Mouse (Mus musculus): Measurements from ENCODE around the gene Pacsin2. TPM values are rescaled to one million over a fixed set of nuclear protein-coding genes. Genes with fewer than 3 reads are reported as not detected.
"Not testable (repeated sequence)": the region's sequence is repeated elsewhere in the genome, so short reads cannot be mapped to it uniquely, and the experiment has no call there.

The Pacsin2 gene
- polyA plus RNA-seq, 1 experiment from 2014 or later, result 53.5 TPM

GRCm38 (mm10) chr15:83362813-83363212, 101.6 kb downstream of the Pacsin2 start:
- 70% methylated on average over 1 of the region's 1 CpGs for WGBS
- H3K36me3 ChIP-seq (ENCODE audit: control insufficient read depth, insufficient read depth, low read length); H3K4me1 ChIP-seq (ENCODE audit: control insufficient read depth, insufficient read depth, low read length); H3K9me3 ChIP-seq (ENCODE audit: control insufficient read depth, low read depth, low read length); ATAC-seq (ENCODE audit: insufficient number of reproducible peaks, insufficient read depth, low FRiP score, low read depth); H3K27me3 ChIP-seq (ENCODE audit: control insufficient read depth, insufficient read depth, low read length); H3K9ac ChIP-seq (replicated peaks; ENCODE audit: low read depth, low read length); H3K27ac ChIP-seq (ENCODE audit: low read length); H3K4me3 ChIP-seq (ENCODE audit: low read depth, low read length); H3K4me2 ChIP-seq (replicated peaks; ENCODE audit: low read depth, low read length): not testable (repeated sequence)

DNA sequence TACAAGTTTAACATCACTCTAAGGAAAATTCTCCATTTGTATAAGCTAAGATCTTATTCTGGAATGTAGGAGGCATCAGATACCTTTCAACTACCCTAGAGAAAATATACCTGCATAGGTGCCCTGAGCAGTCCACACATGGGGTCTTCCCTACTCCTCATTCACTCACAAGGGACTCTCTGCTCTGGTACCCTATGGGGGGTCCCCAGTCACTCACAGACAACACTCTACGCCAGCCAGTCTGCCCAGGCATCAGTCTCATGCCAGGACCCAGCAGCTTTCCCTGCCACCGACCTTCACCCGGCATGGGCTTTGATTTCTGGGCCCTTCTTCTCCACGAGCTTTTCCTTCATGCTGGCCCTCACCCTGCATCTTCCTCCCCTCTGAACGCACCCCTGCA, 103.5 kb downstream of the Pacsin2 start:
- not testable (repeated sequence) for H3K36me3 ChIP-seq (ENCODE audit: control insufficient read depth, insufficient read depth, low read length); H3K9ac ChIP-seq (replicated peaks; ENCODE audit: low read depth, low read length); H3K9me3 ChIP-seq (ENCODE audit: control insufficient read depth, low read depth, low read length); H3K4me3 ChIP-seq (ENCODE audit: low read depth, low read length); H3K4me1 ChIP-seq (ENCODE audit: control insufficient read depth, insufficient read depth, low read length); H3K27me3 ChIP-seq (ENCODE audit: control insufficient read depth, insufficient read depth, low read length); H3K4me2 ChIP-seq (replicated peaks; ENCODE audit: low read depth, low read length); ATAC-seq (ENCODE audit: insufficient number of reproducible peaks, insufficient read depth, low FRiP score, low read depth); H3K27ac ChIP-seq (ENCODE audit: low read length)
- WGBS, result 67% methylated on average over 4 of the region's 5 CpGs

- no peaks in the 10 kb centered on the region for H3K36me3 ChIP-seq (ENCODE audit: control insufficient read depth, insufficient read depth, low read length)
- H3K27ac ChIP-seq (ENCODE audit: low read length), result no peak overlapping the region
- H3K4me1 ChIP-seq (ENCODE audit: control insufficient read depth, insufficient read depth, low read length), result no peaks in the 10 kb centered on the region
- no peaks in the 10 kb centered on the region for H3K27me3 ChIP-seq (ENCODE audit: control insufficient read depth, insufficient read depth, low read length)
- no peak for ATAC-seq (ENCODE audit: insufficient number of reproducible peaks, insufficient read depth, low FRiP score, low read depth)
- 67% methylated on average over 3 of the region's 3 CpGs for WGBS
- H3K4me2 ChIP-seq (replicated peaks; ENCODE audit: low read depth, low read length), result no peak overlapping the region
- no peak overlapping the region for H3K9ac ChIP-seq (replicated peaks; ENCODE audit: low read depth, low read length)
- no peaks in the 10 kb centered on the region for H3K9me3 ChIP-seq (ENCODE audit: control insufficient read depth, low read depth, low read length)
- no peak overlapping the region for H3K4me3 ChIP-seq (ENCODE audit: low read depth, low read length)
These were observed 104.3 kb downstream of the Pacsin2 start for GRCm38 (mm10) chr15:83360140-83360539.

DNA sequence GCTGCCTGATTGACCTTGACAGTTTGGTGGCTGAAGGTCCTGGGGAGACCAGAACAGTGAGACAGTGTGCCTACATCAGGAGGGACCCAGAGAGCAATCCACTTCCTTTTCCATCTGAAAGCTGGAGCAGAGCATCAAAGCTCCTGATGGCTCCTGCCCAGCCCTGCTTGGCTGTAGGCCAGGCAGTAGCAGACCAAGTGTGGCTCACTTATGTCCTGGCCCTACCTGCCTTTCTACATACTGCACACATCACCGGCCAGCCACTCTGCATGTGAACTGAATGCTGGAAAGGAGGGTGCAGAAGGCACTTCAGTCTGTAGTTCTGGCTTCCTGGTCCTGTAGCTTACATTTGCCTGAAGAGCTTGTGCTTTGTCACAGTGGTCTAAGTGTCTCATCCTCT, 105.9 kb downstream of the Pacsin2 start:
- H3K27me3 ChIP-seq (ENCODE audit: control insufficient read depth, insufficient read depth, low read length), result no peaks in the 10 kb centered on the region
- no peak for ATAC-seq (ENCODE audit: insufficient number of reproducible peaks, insufficient read depth, low FRiP score, low read depth)
- H3K27ac ChIP-seq (ENCODE audit: low read length), result no peak overlapping the region
- H3K4me3 ChIP-seq (ENCODE audit: low read depth, low read length), result no peak overlapping the region
- no peaks in the 10 kb centered on the region for H3K4me1 ChIP-seq (ENCODE audit: control insufficient read depth, insufficient read depth, low read length)
- H3K4me2 ChIP-seq (replicated peaks; ENCODE audit: low read depth, low read length), result no peak overlapping the region
- WGBS, result 92% methylated on average over 1 of the region's 1 CpGs
- no peaks in the 10 kb centered on the region for H3K9me3 ChIP-seq (ENCODE audit: control insufficient read depth, low read depth, low read length)
- no peak overlapping the region for H3K9ac ChIP-seq (replicated peaks; ENCODE audit: low read depth, low read length)
- no peaks in the 10 kb centered on the region for H3K36me3 ChIP-seq (ENCODE audit: control insufficient read depth, insufficient read depth, low read length)

DNA sequence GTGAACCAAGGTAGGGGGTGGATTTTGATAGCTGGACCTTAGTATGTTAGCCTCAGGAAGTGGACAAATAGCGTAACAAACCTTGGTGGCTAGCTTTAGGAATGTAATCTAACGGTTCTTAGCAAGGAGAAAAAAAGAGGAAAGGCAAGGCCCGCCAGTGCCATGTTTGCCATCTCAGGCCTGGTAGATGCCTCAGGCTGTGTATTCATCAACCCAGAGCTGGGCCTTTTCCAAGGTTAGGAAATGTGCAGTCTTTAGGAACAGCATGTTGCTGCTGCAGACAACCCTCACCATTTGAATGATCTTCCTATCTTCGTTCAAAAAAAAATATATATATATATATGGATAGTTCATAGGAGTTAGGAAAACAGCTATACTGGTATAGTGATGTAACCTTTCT, 112.9 kb downstream of the Pacsin2 start:
- Histone ChIP-seq H3K27me3 (ENCODE audit: control insufficient read depth, insufficient read depth, low read length) (no peaks in the 10 kb centered on the region), H3K4me2 (replicated peaks; ENCODE audit: low read depth, low read length) (no peak overlapping the region), H3K36me3 (ENCODE audit: control insufficient read depth, insufficient read depth, low read length) (no peaks in the 10 kb centered on the region; the same call in 1 of the 2 replicates), H3K27ac (ENCODE audit: low read length) (peak overlapping the region; percentile 95), H3K9ac (replicated peaks; ENCODE audit: low read depth, low read length) (no peak overlapping the region), H3K4me3 (ENCODE audit: low read depth, low read length) (no peak overlapping the region), H3K9me3 (ENCODE audit: control insufficient read depth, low read depth, low read length) (no peaks in the 10 kb centered on the region), H3K4me1 (ENCODE audit: control insufficient read depth, insufficient read depth, low read length) (peaks cover 10% of the 10 kb centered on the region)
- no peak for ATAC-seq (ENCODE audit: insufficient number of reproducible peaks, insufficient read depth, low FRiP score, low read depth)
- WGBS, result 75% methylated on average over 4 of the region's 4 CpGs

DNA sequence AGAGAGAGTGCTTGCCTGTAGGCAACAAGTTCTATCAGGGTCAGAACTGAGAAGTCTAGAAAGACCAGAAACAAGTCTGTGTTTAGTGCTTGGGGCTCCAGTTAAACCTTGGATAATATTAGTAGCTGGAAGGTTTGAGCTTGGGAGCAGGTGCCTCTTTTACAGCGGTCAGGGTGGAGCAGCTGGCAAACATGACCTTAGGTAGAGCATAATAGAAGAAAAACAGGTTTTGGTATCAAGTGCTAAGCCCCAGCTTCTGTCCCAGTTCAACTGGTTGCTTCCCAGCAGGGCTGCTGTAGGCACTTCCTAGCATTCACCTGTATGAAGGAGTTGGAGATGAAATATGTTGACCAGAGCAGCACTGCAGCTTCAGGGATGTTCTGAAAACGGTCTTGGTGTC, 113.5 kb downstream of the Pacsin2 start:
- 48% methylated on average over 2 of the region's 2 CpGs for WGBS
- peak overlapping the region; percentile 95 for H3K27ac ChIP-seq (ENCODE audit: low read length)
- H3K27me3 ChIP-seq (ENCODE audit: control insufficient read depth, insufficient read depth, low read length), result no peaks in the 10 kb centered on the region
- H3K9me3 ChIP-seq (ENCODE audit: control insufficient read depth, low read depth, low read length), result no peaks in the 10 kb centered on the region
- peak; percentile 70 for ATAC-seq (ENCODE audit: insufficient number of reproducible peaks, insufficient read depth, low FRiP score, low read depth)
- H3K4me3 ChIP-seq (ENCODE audit: low read depth, low read length), result peak overlapping the region; percentile 90
- H3K4me2 ChIP-seq (replicated peaks; ENCODE audit: low read depth, low read length), result peak overlapping the region; percentile 97
- peaks cover 3% of the 10 kb centered on the region for H3K36me3 ChIP-seq (ENCODE audit: control insufficient read depth, insufficient read depth, low read length)
- no peak overlapping the region for H3K9ac ChIP-seq (replicated peaks; ENCODE audit: low read depth, low read length)
- peaks cover 10% of the 10 kb centered on the region for H3K4me1 ChIP-seq (ENCODE audit: control insufficient read depth, insufficient read depth, low read length)

GRCm38 (mm10) chr15:83349954-83350711, 114.3 kb downstream of the Pacsin2 start, which contains the start of gene Arfgap3:
Gene Arfgap3 (minus strand): TSS chr15:83350247.
- WGBS, result under 1% methylated on average over 60 of the region's 60 CpGs

DNA sequence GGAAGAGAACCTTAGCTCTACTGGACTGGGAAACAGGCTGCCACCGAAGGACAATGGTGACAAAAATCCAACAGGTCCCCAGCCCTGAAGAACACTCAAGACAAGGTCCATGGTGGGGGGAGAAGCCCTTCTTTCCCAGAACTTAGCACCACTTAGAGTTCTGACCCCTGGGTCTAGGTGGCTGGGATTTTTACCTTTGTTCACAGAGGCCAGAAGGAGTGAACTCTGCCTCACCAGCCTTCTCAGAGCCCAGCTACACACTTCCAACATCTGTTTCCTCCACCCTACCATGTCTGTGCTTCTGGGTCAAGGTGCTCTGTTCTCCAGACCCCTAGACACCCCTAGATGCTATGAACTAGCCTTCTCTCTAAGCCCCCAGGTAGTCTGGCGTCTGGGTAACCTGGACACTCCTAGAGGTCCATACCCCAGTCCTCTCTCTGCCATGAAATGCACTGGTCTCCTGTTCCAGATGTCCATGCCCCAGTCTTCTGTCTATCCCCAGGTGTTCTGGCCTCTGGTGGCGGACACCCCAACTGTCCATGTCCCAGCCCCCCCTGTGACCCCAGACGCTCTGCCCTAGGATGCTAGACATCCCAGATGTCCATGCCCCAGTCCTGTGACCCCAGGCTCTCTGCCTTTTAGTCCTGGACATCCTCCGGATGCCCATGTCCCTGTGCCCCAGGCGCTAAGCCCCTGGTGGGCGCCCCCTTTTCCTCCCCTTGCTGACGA, 115.0 kb downstream of the Pacsin2 start:
- Histone ChIP-seq H3K4me2 (replicated peaks; ENCODE audit: low read depth, low read length) (peak overlapping the region; percentile 97), H3K9me3 (ENCODE audit: control insufficient read depth, low read depth, low read length) (no peaks in the 10 kb centered on the region), H3K27ac (ENCODE audit: low read length) (0 out of 2 replicates have a peak overlapping the region, but pooled peaks have one; percentile 27), H3K4me1 (ENCODE audit: control insufficient read depth, insufficient read depth, low read length) (peaks cover 10% of the 10 kb centered on the region), H3K36me3 (ENCODE audit: control insufficient read depth, insufficient read depth, low read length) (peaks cover 3% of the 10 kb centered on the region), H3K4me3 (ENCODE audit: low read depth, low read length) (peak overlapping the region; percentile 90), H3K27me3 (ENCODE audit: control insufficient read depth, insufficient read depth, low read length) (no peaks in the 10 kb centered on the region), H3K9ac (replicated peaks; ENCODE audit: low read depth, low read length) (peak overlapping the region; percentile 80)
- WGBS, result 13% methylated on average over 8 of the region's 8 CpGs
- peak; percentile 19; the same call in 1 of the 2 replicates for ATAC-seq (ENCODE audit: insufficient number of reproducible peaks, insufficient read depth, low FRiP score, low read depth)

More at GRCm38 (mm10) chr15:83349954-83350711, 114.3 kb downstream of the Pacsin2 start, which contains the start of gene Arfgap3:
- H3K4me3 ChIP-seq (ENCODE audit: low read depth, low read length), result peak within 1 kb of the TSS; percentile 90
- peak within 1 kb of the TSS; percentile 80 for H3K9ac ChIP-seq (replicated peaks; ENCODE audit: low read depth, low read length)
- H3K9me3 ChIP-seq (ENCODE audit: control insufficient read depth, low read depth, low read length), result no peaks in the 10 kb centered on the region
- H3K4me2 ChIP-seq (replicated peaks; ENCODE audit: low read depth, low read length), result peak within 1 kb of the TSS; percentile 97
- H3K4me1 ChIP-seq (ENCODE audit: control insufficient read depth, insufficient read depth, low read length), result peaks cover 10% of the 10 kb centered on the region
- peaks cover 3% of the 10 kb centered on the region for H3K36me3 ChIP-seq (ENCODE audit: control insufficient read depth, insufficient read depth, low read length)
- H3K27ac ChIP-seq (ENCODE audit: low read length), result peak within 1 kb of the TSS; percentile 95
- no peaks in the 10 kb centered on the region for H3K27me3 ChIP-seq (ENCODE audit: control insufficient read depth, insufficient read depth, low read length)
- ATAC-seq (ENCODE audit: insufficient number of reproducible peaks, insufficient read depth, low FRiP score, low read depth), result peak; percentile 92
